Mouse (Mus musculus): Measurements from ENCODE around the gene Cacna1b.

DNA sequence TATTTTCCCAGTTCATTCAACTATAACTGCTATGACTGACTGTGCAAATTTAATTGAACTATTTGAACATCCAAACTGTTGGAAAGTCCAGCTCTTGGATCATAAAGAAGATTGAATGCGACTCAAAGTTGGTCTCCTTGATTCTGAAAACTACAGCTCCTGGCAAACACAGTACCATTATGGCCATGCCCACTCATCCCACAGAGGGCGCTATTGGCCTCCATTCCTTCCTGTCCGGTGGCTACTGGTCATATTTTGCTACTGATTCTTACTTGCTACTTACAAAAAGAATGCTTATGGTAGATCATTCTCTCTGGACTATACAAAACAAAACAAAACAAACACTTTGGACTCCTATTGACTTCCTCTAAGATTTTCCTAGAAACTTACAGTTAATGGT, 188.3 kb downstream of the Cacna1b start:
- TF ChIP-seq CTCF (conservative IDR thresholded peaks at IDR 0.05; ENCODE audit: low read length) (peak; percentile 62), NANOG (IDR thresholded peaks at IDR 0.05; ENCODE audit: borderline replicate concordance, low read length) (no peak)

All from E14TG2a.4 (cell line).